ENCODE assay signal across 24 mouse cellular contexts in the genomic region with DNA sequence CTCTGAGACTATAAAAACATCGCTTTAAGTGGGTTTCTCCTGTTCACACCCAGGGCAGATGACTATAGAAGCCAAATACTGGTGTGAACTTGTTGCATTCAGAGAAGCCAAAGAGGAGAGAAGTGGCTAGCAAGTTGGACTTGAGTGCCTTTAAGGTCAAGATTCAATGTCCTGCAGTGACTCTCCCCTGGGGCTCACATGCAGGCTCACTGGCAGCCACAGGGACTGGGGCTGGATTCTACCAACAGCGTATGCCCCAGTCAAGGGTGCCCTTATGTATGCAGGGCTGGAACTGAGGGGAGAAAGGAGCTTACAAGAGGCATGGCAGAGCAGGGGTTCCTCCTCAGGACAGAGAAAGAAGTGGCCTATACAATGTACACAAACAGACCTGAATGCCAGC. TPM values are rescaled to one million over a fixed set of nuclear protein-coding genes. Genes with fewer than 3 reads are reported as not detected.
A peak's percentile ranks its signal among the peaks of the same experiment; 100 is the strongest.
DNase-seq lines count a peak whose midpoint lies in the region; ATAC-seq and TF ChIP-seq lines count a peak whose summit lies in the region.
"Had no signal": no experiment of that assay in that cellular context is flagged by ENCODE, and none has a peak within 500 bp of the region (broad histone marks: within the 10 kb centered on the region; RNA-seq: fewer than 3 reads in every experiment).

No protein-coding gene starts in this region.

- intact Hi-C loops in gastrocnemius, adult 2 months (cut with DNase I), result loop anchor here (2.0 to 5.0 kb wide), 2 partner anchors 45 to 77 kb away; no protein-coding TSS in a partner anchor

- no peak for TF ChIP-seq CTCF in gastrocnemius, adult 2 months (IDR thresholded peaks at IDR 0.05)

- H3K36me3 ChIP-seq in heart, embryonic 14.5 days (ENCODE audit: control insufficient read depth, insufficient read depth, low read length), result no peaks in the 10 kb centered on the region
- no peaks in the 10 kb centered on the region for H3K36me3 ChIP-seq in lung, embryonic 16.5 days (ENCODE audit: control insufficient read depth, insufficient read depth, low read length)
- no peaks in the 10 kb centered on the region for H3K36me3 ChIP-seq in limb, embryonic 13.5 days
- H3K36me3 ChIP-seq: forebrain, embryonic 10.5 days; hindbrain, embryonic 15.5 days; liver, embryonic 12.5 days; midbrain, embryonic 12.5 days; neural tube, embryonic 15.5 days had no signal

- H3K4me1 ChIP-seq in heart, embryonic 14.5 days (ENCODE audit: control insufficient read depth in 2 of 2, insufficient read depth in 2 of 2, low read length in 2 of 2), result peaks cover 37 to 43% of the 10 kb centered on the region in 2 experiments
- H3K4me1 ChIP-seq in lung, embryonic 16.5 days (replicated peaks; ENCODE audit: control insufficient read depth, insufficient read depth, low read length), result peaks cover 21% of the 10 kb centered on the region
- peaks cover 60% of the 10 kb centered on the region for H3K4me1 ChIP-seq in limb, embryonic 13.5 days
- H3K4me1 ChIP-seq: liver, embryonic 12.5 days had no signal

- H3K27me3 ChIP-seq in heart, embryonic 14.5 days (ENCODE audit: control insufficient read depth, insufficient read depth, low read length), result no peaks in the 10 kb centered on the region
- no peaks in the 10 kb centered on the region for H3K27me3 ChIP-seq in lung, embryonic 16.5 days (ENCODE audit: control insufficient read depth, insufficient read depth, low read depth, low read length)
- peaks cover 10% of the 10 kb centered on the region; the same call in 1 of the 2 replicates for H3K27me3 ChIP-seq in limb, embryonic 13.5 days
- H3K27me3 ChIP-seq: hindbrain, embryonic 15.5 days; liver, embryonic 12.5 days; midbrain, embryonic 12.5 days had no signal

- no peaks in the 10 kb centered on the region for H3K9me3 ChIP-seq in heart, embryonic 14.5 days (ENCODE audit: control insufficient read depth, low read length)
- H3K9me3 ChIP-seq in lung, embryonic 16.5 days (ENCODE audit: control insufficient read depth, low read length), result no peaks in the 10 kb centered on the region
- no peaks in the 10 kb centered on the region for H3K9me3 ChIP-seq in limb, embryonic 13.5 days
- H3K9me3 ChIP-seq: forebrain, embryonic 10.5 days; hindbrain, embryonic 15.5 days; liver, embryonic 12.5 days; midbrain, embryonic 12.5 days; neural tube, embryonic 15.5 days had no signal

- H3K4me2 ChIP-seq in heart, embryonic 14.5 days (ENCODE audit: low read length), result no peak overlapping the region
- no peak overlapping the region for H3K4me2 ChIP-seq in lung, embryonic 16.5 days (ENCODE audit: low read depth, low read length)
- H3K4me2 ChIP-seq in limb, embryonic 13.5 days (replicated peaks), result no peak overlapping the region
- H3K4me2 ChIP-seq: hindbrain, embryonic 15.5 days; liver, embryonic 12.5 days; midbrain, embryonic 12.5 days; neural tube, embryonic 15.5 days had no signal

- no peak for DNase-seq in gastrocnemius, adult 2 months
- no peak for DNase-seq in gastrocnemius, adult 18-20 months (ENCODE audit: low spot score)
- DNase-seq in heart, postnatal 4 days, result no peak
- DNase-seq in lung, postnatal 10 days, result no peak
- DNase-seq in retina, embryonic 14.5 days (ENCODE audit: low spot score), result no peak
- DNase-seq: cerebellum, adult 9-10 months; kidney, adult 8-10 months had no signal

- 0 out of 2 replicates have a peak overlapping the region, but pooled peaks have one; percentile 3 for H3K27ac ChIP-seq in gastrocnemius, adult 2 months
- H3K27ac ChIP-seq in heart, embryonic 14.5 days (replicated peaks in 1 of 2; ENCODE audit: control insufficient read depth in 1 of 2, insufficient read depth in 1 of 2, low read depth in 2 of 2, low read length in 2 of 2), result peak overlapping the region; percentile 56 to 65
- H3K27ac ChIP-seq in lung, embryonic 16.5 days (ENCODE audit: low read length), result peak overlapping the region; percentile 60
- peak overlapping the region; percentile 75; the same call in 1 of the 2 replicates for H3K27ac ChIP-seq in limb, embryonic 13.5 days
- H3K27ac ChIP-seq: forebrain, embryonic 10.5 days; hindbrain, embryonic 15.5 days; liver, embryonic 12.5 days; midbrain, embryonic 12.5 days; neural tube, embryonic 15.5 days had no signal

- H3K9ac ChIP-seq in heart, embryonic 14.5 days (ENCODE audit: low read length), result peak overlapping the region; percentile 13; the same call in 1 of the 2 replicates
- H3K9ac ChIP-seq in lung, embryonic 16.5 days (ENCODE audit: low read length), result no peak overlapping the region
- H3K9ac ChIP-seq in limb, embryonic 13.5 days, result no peak overlapping the region
- H3K9ac ChIP-seq: hindbrain, embryonic 15.5 days; liver, embryonic 12.5 days; midbrain, embryonic 12.5 days; neural tube, embryonic 15.5 days had no signal

- no peak for ATAC-seq in heart, embryonic 14.5 days (ENCODE audit: insufficient number of reproducible peaks, insufficient read depth, low FRiP score, low read depth)
- 0 out of 2 replicates have a peak, but pooled peaks have one; percentile 2 for ATAC-seq in lung, embryonic 16.5 days (ENCODE audit: low read depth)
- ATAC-seq in limb, embryonic 13.5 days (ENCODE audit: low FRiP score, low read depth), result no peak
- ATAC-seq: liver, embryonic 12.5 days; Patski had no signal

- 85% methylated on average over 2 of the region's 2 CpGs for WGBS in heart, embryonic 14.5 days
- 75% methylated on average over 2 of the region's 2 CpGs for WGBS in lung, embryonic 16.5 days
- WGBS in limb, embryonic 13.5 days, result 77% methylated on average over 2 of the region's 2 CpGs

- H3K4me3 ChIP-seq in gastrocnemius, adult 2 months, result no peak overlapping the region
- no peak overlapping the region for H3K4me3 ChIP-seq in heart, embryonic 14.5 days (ENCODE audit: control insufficient read depth in 1 of 2, insufficient read depth in 1 of 2, low read depth in 1 of 2, low read length in 2 of 2)
- H3K4me3 ChIP-seq in lung, embryonic 16.5 days (ENCODE audit: low read length), result no peak overlapping the region
- no peak overlapping the region for H3K4me3 ChIP-seq in limb, embryonic 13.5 days
- H3K4me3 ChIP-seq: forebrain, embryonic 10.5 days; hindbrain, embryonic 15.5 days; liver, embryonic 12.5 days; midbrain, embryonic 12.5 days; neural tube, embryonic 15.5 days had no signal

RNA-seq across cellular contexts. Expression of a gene that starts 22.5 kb away (rescaled TPM):
- not detected for total RNA-seq in gastrocnemius, adult 2 months (2021)
- not detected for total RNA-seq in gastrocnemius, adult 18-20 months (2021)
- 0.66 and 0.70 TPM in 2 replicates for polyA plus RNA-seq in heart, embryonic 14.5 days (2014; fragmentation: Nextera tagmentation; extraction: Ambion mirVana)
- total RNA-seq in heart, postnatal 4 days (2021), result under 1 TPM; 0.55 to 0.65 TPM
- 0.54 and 0.64 TPM in 2 replicates for polyA plus RNA-seq in lung, embryonic 16.5 days (2015; fragmentation: Nextera tagmentation; extraction: Ambion mirVana)
- 0.46 and 0.52 TPM in 2 replicates for polyA plus RNA-seq in limb, embryonic 13.5 days (2015; fragmentation: Nextera tagmentation; extraction: Ambion mirVana)
- total RNA-seq: common myeloid progenitor, adult 5-6 weeks; ES-E14; gastrocnemius, postnatal 25 days; hematopoietic stem cell, adult 5-6 weeks; megakaryocyte, adult 5-6 weeks had no signal
- polyA plus RNA-seq: Patski had no signal

RNA-seq across cellular contexts. Expression of a gene that starts 40.6 kb away (rescaled TPM):
- 1 to 10 TPM; 2.9 to 9.8 TPM for total RNA-seq in gastrocnemius, adult 2 months (2021)
- 1 to 10 TPM; 2.7 to 6.9 TPM for total RNA-seq in gastrocnemius, adult 18-20 months (2021)
- polyA plus RNA-seq in heart, embryonic 14.5 days (2014; fragmentation: Nextera tagmentation; extraction: Ambion mirVana), result 12.6 and 15.0 TPM in 2 replicates
- 10 to 100 TPM; 10.6 to 11.4 TPM for total RNA-seq in heart, postnatal 4 days (2021)
- polyA plus RNA-seq in lung, embryonic 16.5 days (2015; fragmentation: Nextera tagmentation; extraction: Ambion mirVana), result 27.9 and 28.4 TPM in 2 replicates
- 13.3 and 13.8 TPM in 2 replicates for polyA plus RNA-seq in limb, embryonic 13.5 days (2015; fragmentation: Nextera tagmentation; extraction: Ambion mirVana)
- total RNA-seq: common myeloid progenitor, adult 5-6 weeks; hematopoietic stem cell, adult 5-6 weeks; megakaryocyte, adult 5-6 weeks had no signal

RNA-seq across cellular contexts. Expression of a gene that starts 45.3 kb away (rescaled TPM):
- total RNA-seq in gastrocnemius, adult 2 months (2021), result not detected
- total RNA-seq in gastrocnemius, adult 18-20 months (2021), result not detected
- polyA plus RNA-seq in heart, embryonic 14.5 days (2014; fragmentation: Nextera tagmentation; extraction: Ambion mirVana), result 0.55 and 1.8 TPM in 2 replicates
- 1 to 10 TPM; 1.1 to 1.8 TPM for total RNA-seq in heart, postnatal 4 days (2021)
- polyA plus RNA-seq in lung, embryonic 16.5 days (2015; fragmentation: Nextera tagmentation; extraction: Ambion mirVana), result 0.54 and 0.84 TPM in 2 replicates
- 1.2 and 1.3 TPM in 2 replicates for polyA plus RNA-seq in limb, embryonic 13.5 days (2015; fragmentation: Nextera tagmentation; extraction: Ambion mirVana)
- total RNA-seq: common myeloid progenitor, adult 5-6 weeks; ES-E14; gastrocnemius, postnatal 25 days; hematopoietic stem cell, adult 5-6 weeks; megakaryocyte, adult 5-6 weeks had no signal
- polyA plus RNA-seq: forebrain, embryonic 10.5 days; forebrain, embryonic 16.5 days; Patski had no signal

RNA-seq across cellular contexts. Expression of a gene that starts 47.8 kb away (rescaled TPM):
- under 1 TPM in 1 of 2 experiments, not detected in 1; 0.36 TPM for total RNA-seq in gastrocnemius, adult 2 months (2021)
- total RNA-seq in gastrocnemius, adult 18-20 months (2021), result under 1 TPM; 0.18 to 0.21 TPM
- 0.22 TPM in 1 of 2 replicates, not detected in the other for polyA plus RNA-seq in heart, embryonic 14.5 days (2014; fragmentation: Nextera tagmentation; extraction: Ambion mirVana)
- not detected for total RNA-seq in heart, postnatal 4 days (2021)
- polyA plus RNA-seq in lung, embryonic 16.5 days (2015; fragmentation: Nextera tagmentation; extraction: Ambion mirVana), result 1.6 and 3.4 TPM in 2 replicates
- 43.3 and 49.0 TPM in 2 replicates for polyA plus RNA-seq in limb, embryonic 13.5 days (2015; fragmentation: Nextera tagmentation; extraction: Ambion mirVana)
- total RNA-seq: adrenal gland, adult 2 months; common myeloid progenitor, adult 5-6 weeks; ES-E14; hematopoietic stem cell, adult 5-6 weeks; megakaryocyte, adult 5-6 weeks had no signal
- polyA plus RNA-seq: forebrain, embryonic 10.5 days; forebrain, embryonic 16.5 days; intestine, embryonic 14.5 days had no signal

Comparison
In these comparisons a context has a peak if more than half of its experiments do, and no peak if none do; other contexts are left out.
1. H3K27ac ChIP-seq: peak in every context shown above with its lines; median percentile 75 in limb, embryonic 13.5 days; 60 in heart, embryonic 14.5 days; 60 in lung, embryonic 16.5 days; 3 in gastrocnemius, adult 2 months.